Mouse (Mus musculus) liver, adult 2 months (tissue): ENCODE data around the gene Abr. TPM values are rescaled to one million over a fixed set of nuclear protein-coding genes. Genes with fewer than 3 reads are reported as not detected.

ENCODE experiments used
- DNase-seq: peaks from one replicate; pipeline ENCODE4 v3.0.0-alpha.2; 2011; ENCODE audit warnings: low read depth, low spot score; ENCODE audit errors: extremely low read depth
- H3K27ac ChIP-seq: fragments of 200-500 bp; replicated peaks from 2 replicates; pipeline ENCODE4 v1.5.1; 2012; ENCODE audit warnings: low read depth, mild to moderate bottlenecking, control low read depth, inconsistent platforms, low read length; ENCODE audit not compliant: insufficient read depth
- H3K27me3 ChIP-seq: fragments of 200-500 bp; 2 replicates; pipeline ENCODE4 v1.6.1; 2012; ENCODE audit warnings: mild to moderate bottlenecking, moderate library complexity, low read length, inconsistent platforms; ENCODE audit not compliant: control insufficient read depth, insufficient read depth
- H3K36me3 ChIP-seq: fragments of 200-500 bp; 2 replicates; pipeline ENCODE4 v1.6.1; 2012; ENCODE audit warnings: low read length, inconsistent platforms; ENCODE audit not compliant: control insufficient read depth, insufficient read depth
- H3K4me1 ChIP-seq: fragments of 200-500 bp; 2 replicates; pipeline ENCODE4 v1.6.1; 2011; ENCODE audit warnings: low read length; ENCODE audit not compliant: control insufficient read depth, insufficient read depth
- H3K4me3 ChIP-seq: fragments of 200-500 bp; 2 replicates; pipeline ENCODE4 v1.5.1; 2011; ENCODE audit warnings: low read depth, mild to moderate bottlenecking, control low read depth, low read length, moderate library complexity; ENCODE audit not compliant: insufficient read depth
- H3K79me2 ChIP-seq: fragments of 200-500 bp; 2 replicates; pipeline ENCODE4 v1.6.1; 2012; ENCODE audit warnings: inconsistent platforms, mild to moderate bottlenecking, low read length, moderate library complexity; ENCODE audit not compliant: control insufficient read depth, insufficient read depth
- H3K9ac ChIP-seq: fragments of 200-500 bp; 2 replicates; pipeline ENCODE4 v1.6.1; 2012; ENCODE audit warnings: low read depth, mild to moderate bottlenecking, control low read depth, inconsistent platforms, low read length
- CTCF ChIP-seq: fragments of 200-500 bp; IDR thresholded peaks from 2 replicates; pipeline ENCODE4 v1.5.1; 2011; ENCODE audit warnings: low read depth, low read length, control low read depth
- POLR2A ChIP-seq: fragments of 200-500 bp; IDR thresholded peaks from 2 replicates; pipeline ENCODE4 v1.6.1; 2011; ENCODE audit warnings: low read length, control low read depth; ENCODE audit not compliant: insufficient read depth; ENCODE audit errors: extremely low read depth
- WGBS: fragments of 180-500 bp; shearing (Covaris S2); methylation state at CpG from one replicate; pipeline ENCODE4 v1.1.7; 2018; 5-methylcytosine and 5-hydroxymethylcytosine counted together
- polyA plus RNA-seq: library from polyadenylated mRNA; depleted of rRNA; stranded (reverse); fragments of >200 nt; gene quantifications from 2 replicates; pipeline ENCODE4 v1.2.3, GENCODE M21; 2012
- total RNA-seq: library from RNA; depleted of rRNA; stranded (reverse); fragments of >200 nt; gene quantifications from 2 replicates; pipeline ENCODE4 v1.2.3, GENCODE M21; 2014

Gene Abr
- total and polyA plus RNA-seq, 2 experiments = 3.3 to 3.9 TPM

GRCm38 (mm10) chr11:76598757-76599156 lies 23.4 kb downstream of the Abr start:
- H3K36me3 ChIP-seq = no peaks in the 10 kb centered on the region
- no peak overlapping the region for H3K27ac ChIP-seq
- WGBS = 23% methylated on average over 5 of the region's 5 CpGs
- H3K79me2 ChIP-seq = no peaks in the 10 kb centered on the region
- H3K4me1 ChIP-seq = no peaks in the 10 kb centered on the region
- no peak overlapping the region for H3K4me3 ChIP-seq
- H3K9ac ChIP-seq = no peak overlapping the region
- TF ChIP-seq POLR2A = no peak
- TF ChIP-seq CTCF = no peak
- no peak for DNase-seq
- no peaks in the 10 kb centered on the region for H3K27me3 ChIP-seq

- H3K27ac ChIP-seq = no peak overlapping the region
- no peaks in the 10 kb centered on the region for H3K36me3 ChIP-seq
- no peaks in the 10 kb centered on the region for H3K4me1 ChIP-seq
- no peak overlapping the region for H3K9ac ChIP-seq
- H3K27me3 ChIP-seq = no peaks in the 10 kb centered on the region
- DNase-seq = no peak
- no peaks in the 10 kb centered on the region for H3K79me2 ChIP-seq
- no peak for TF ChIP-seq POLR2A
- H3K4me3 ChIP-seq = no peak overlapping the region
- WGBS = 85% methylated on average over 4 of the region's 4 CpGs
These were observed 28.3 kb downstream of the Abr start for GRCm38 (mm10) chr11:76593620-76594326.

- Histone ChIP-seq H3K27me3 (no peaks in the 10 kb centered on the region), H3K79me2 (no peaks in the 10 kb centered on the region), H3K4me3 (no peak overlapping the region), H3K27ac (no peak overlapping the region), H3K4me1 (no peaks in the 10 kb centered on the region), H3K36me3 (no peaks in the 10 kb centered on the region), H3K9ac (no peak overlapping the region)
- WGBS = 79% methylated on average over 5 of the region's 5 CpGs
- TF ChIP-seq CTCF = no peak
- TF ChIP-seq POLR2A = no peak
- DNase-seq = no peak
These were observed 32.4 kb downstream of the Abr start for GRCm38 (mm10) chr11:76589746-76590145.

- DNase-seq = no peak
- no peak overlapping the region for H3K4me3 ChIP-seq
- H3K4me1 ChIP-seq = no peaks in the 10 kb centered on the region
- H3K36me3 ChIP-seq = no peaks in the 10 kb centered on the region
- TF ChIP-seq POLR2A (no peak), CTCF (no peak)
- H3K27me3 ChIP-seq = no peaks in the 10 kb centered on the region
- no peaks in the 10 kb centered on the region for H3K79me2 ChIP-seq
- WGBS = 73% methylated on average over 10 of the region's 10 CpGs
- H3K9ac ChIP-seq = no peak overlapping the region
- no peak overlapping the region for H3K27ac ChIP-seq
These were observed 33.3 kb downstream of the Abr start for GRCm38 (mm10) chr11:76588632-76589485.

- H3K27me3 ChIP-seq = no peaks in the 10 kb centered on the region
- no peak for TF ChIP-seq POLR2A
- no peak for TF ChIP-seq CTCF
- peak overlapping the region; percentile 69; the same call in 1 of the 2 replicates for H3K27ac ChIP-seq
- no peak overlapping the region for H3K4me3 ChIP-seq
- H3K79me2 ChIP-seq = no peaks in the 10 kb centered on the region
- H3K9ac ChIP-seq = no peak overlapping the region
- no peaks in the 10 kb centered on the region for H3K36me3 ChIP-seq
- DNase-seq = peak; percentile 33
- 75% methylated on average over 2 of the region's 2 CpGs for WGBS
- no peaks in the 10 kb centered on the region for H3K4me1 ChIP-seq
These were observed 34.1 kb downstream of the Abr start for GRCm38 (mm10) chr11:76588032-76588431.

- Histone ChIP-seq H3K36me3 (no peaks in the 10 kb centered on the region), H3K4me3 (no peak overlapping the region), H3K79me2 (no peaks in the 10 kb centered on the region), H3K27ac (peak overlapping the region; percentile 18), H3K9ac (no peak overlapping the region), H3K27me3 (no peaks in the 10 kb centered on the region), H3K4me1 (no peaks in the 10 kb centered on the region)
- no peak for TF ChIP-seq POLR2A
- TF ChIP-seq CTCF = no peak
- 91% methylated on average over 1 of the region's 1 CpGs for WGBS
- DNase-seq = peak; percentile 48
These were observed 34.8 kb downstream of the Abr start for GRCm38 (mm10) chr11:76587333-76587732.
